14 mouse cellular contexts compared by ENCODE assay signal in the genomic region with DNA sequence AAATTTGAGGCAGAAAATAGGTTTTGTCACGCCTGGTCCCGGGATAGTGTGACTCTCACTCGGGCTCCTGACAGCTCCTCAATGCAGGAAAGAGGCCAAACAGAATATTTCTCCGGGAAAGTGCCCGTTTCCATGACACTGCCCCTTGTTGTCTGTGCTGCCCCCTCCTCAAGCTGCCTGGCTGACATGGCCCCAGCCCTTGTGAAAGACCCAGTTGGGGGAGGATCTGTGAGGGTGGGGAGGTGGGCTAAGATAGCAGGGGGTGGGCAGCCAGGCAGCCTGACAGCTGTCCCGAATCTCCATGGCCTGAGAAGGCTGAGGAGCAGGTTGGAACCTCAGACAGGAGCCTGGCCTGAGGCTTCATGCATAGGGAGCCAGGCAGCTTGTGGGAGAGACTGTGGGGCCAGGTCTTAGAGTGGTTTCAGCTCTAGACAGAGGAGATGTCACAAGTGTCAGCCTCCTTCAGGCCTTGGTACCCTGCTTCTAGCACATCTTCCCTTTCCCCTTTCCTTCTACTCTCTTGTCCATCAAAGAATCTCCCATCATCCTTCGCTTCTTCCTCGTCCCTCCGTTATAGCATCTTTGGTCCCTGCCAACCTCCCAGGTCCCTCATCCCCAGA.
A peak's percentile ranks its signal among the peaks of the same experiment; 100 is the strongest.
DNase-seq lines count a peak whose midpoint lies in the region; ATAC-seq lines count a peak whose summit lies in the region.
"Had no signal": no experiment of that assay in that cellular context is flagged by ENCODE, and none has a peak within 500 bp of the region (broad histone marks: within the 10 kb centered on the region; RNA-seq: fewer than 3 reads in every experiment).

No protein-coding gene starts in this region.

- no peak overlapping the region for H3K4me2 ChIP-seq in forebrain, embryonic 16.5 days (ENCODE audit: low read length)
- peak overlapping the region; percentile 22 for H3K4me2 ChIP-seq in midbrain, embryonic 12.5 days (replicated peaks)
- H3K4me2 ChIP-seq: embryonic facial prominence, embryonic 12.5 days; liver, embryonic 11.5 days had no signal

- no peak overlapping the region for H3K9ac ChIP-seq in forebrain, embryonic 16.5 days (replicated peaks; ENCODE audit: low read depth, low read length)
- no peak overlapping the region for H3K9ac ChIP-seq in midbrain, embryonic 12.5 days (replicated peaks)
- H3K9ac ChIP-seq: embryonic facial prominence, embryonic 12.5 days had no signal

- no peaks in the 10 kb centered on the region for H3K9me3 ChIP-seq in heart, embryonic 10.5 days
- H3K9me3 ChIP-seq in forebrain, embryonic 16.5 days (ENCODE audit: control insufficient read depth, low read length), result no peaks in the 10 kb centered on the region
- H3K9me3 ChIP-seq in midbrain, embryonic 12.5 days, result no peaks in the 10 kb centered on the region
- H3K9me3 ChIP-seq: embryonic facial prominence, embryonic 12.5 days; G1E had no signal

- H3K27ac ChIP-seq in heart, embryonic 10.5 days, result peak overlapping the region; percentile 42
- no peak overlapping the region; the same call in 1 of the 2 replicates for H3K27ac ChIP-seq in forebrain, embryonic 16.5 days (ENCODE audit: low read length)
- H3K27ac ChIP-seq in midbrain, embryonic 12.5 days (replicated peaks), result peak overlapping the region; percentile 73
- H3K27ac ChIP-seq: embryonic facial prominence, embryonic 12.5 days had no signal

- peaks cover 86% of the 10 kb centered on the region for H3K4me1 ChIP-seq in heart, embryonic 10.5 days
- H3K4me1 ChIP-seq in forebrain, embryonic 16.5 days (replicated peaks; ENCODE audit: control insufficient read depth, insufficient read depth, low read length), result peaks cover 38% of the 10 kb centered on the region
- H3K4me1 ChIP-seq in midbrain, embryonic 12.5 days, result peaks cover 81% of the 10 kb centered on the region

- DNase-seq in heart, embryonic 10.5 days (ENCODE audit: low spot score), result no peak
- no peak for DNase-seq in heart, postnatal 36 days
- peak; percentile 71 for DNase-seq in embryo, embryonic 10 days (ENCODE audit: low spot score)
- DNase-seq in spleen, postnatal 36 days (ENCODE audit: low spot score in 2 of 2), result no peak
- no peak for DNase-seq in adrenal gland, postnatal 14 days
- DNase-seq: heart, postnatal 10 days; kidney, postnatal 10 days; lung, postnatal 36 days had no signal

- WGBS in heart, embryonic 10.5 days, result 56% methylated on average over 9 of the region's 9 CpGs
- 21% methylated on average over 9 of the region's 9 CpGs for WGBS in forebrain, embryonic 16.5 days
- 20% methylated on average over 9 of the region's 9 CpGs for WGBS in midbrain, embryonic 12.5 days

- no peak overlapping the region for H3K4me3 ChIP-seq in heart, embryonic 10.5 days
- no peak overlapping the region for H3K4me3 ChIP-seq in forebrain, embryonic 16.5 days (replicated peaks; ENCODE audit: low read length)
- H3K4me3 ChIP-seq in midbrain, embryonic 12.5 days, result no peak overlapping the region
- H3K4me3 ChIP-seq: embryonic facial prominence, embryonic 12.5 days had no signal

- peak; percentile 69 for ATAC-seq in forebrain, embryonic 16.5 days
- peak; percentile 84 for ATAC-seq in midbrain, embryonic 12.5 days (ENCODE audit: low FRiP score, low read depth)
- no peak for ATAC-seq in erythroblast, adult 5-6 weeks (replicated peaks; ENCODE audit: low FRiP score, poor library complexity, severe bottlenecking)

- H3K36me3 ChIP-seq in heart, embryonic 10.5 days, result no peaks in the 10 kb centered on the region
- no peaks in the 10 kb centered on the region for H3K36me3 ChIP-seq in forebrain, embryonic 16.5 days (ENCODE audit: control insufficient read depth, insufficient read depth)
- H3K36me3 ChIP-seq in midbrain, embryonic 12.5 days, result no peaks in the 10 kb centered on the region
- H3K36me3 ChIP-seq: embryonic facial prominence, embryonic 12.5 days; G1E had no signal

- H3K27me3 ChIP-seq in heart, embryonic 10.5 days (ENCODE audit: insufficient read depth, poor library complexity, severe bottlenecking), result peaks cover 34% of the 10 kb centered on the region
- H3K27me3 ChIP-seq in forebrain, embryonic 16.5 days (replicated peaks; ENCODE audit: control insufficient read depth, insufficient read depth, low read length), result peaks cover 29% of the 10 kb centered on the region; the same call in 1 of the 2 replicates
- H3K27me3 ChIP-seq in midbrain, embryonic 12.5 days, result peaks cover 82% of the 10 kb centered on the region

- intact Hi-C loops in heart, postnatal 36 days (cut with DNase I), result no loop called here
